9 mouse cellular contexts compared by ENCODE assay signal in genomic region chr8:22039468-22040152, GRCm38 (mm10). TPM values are rescaled to one million over a fixed set of nuclear protein-coding genes. Genes with fewer than 3 reads are reported as not detected.
A peak's percentile ranks its signal among the peaks of the same experiment; 100 is the strongest.
DNase-seq lines count a peak whose midpoint lies in the region; ATAC-seq and TF ChIP-seq lines count a peak whose summit lies in the region.
"Had no signal": no experiment of that assay in that cellular context is flagged by ENCODE, and none has a peak within 500 bp of the region (broad histone marks: within the 10 kb centered on the region; RNA-seq: fewer than 3 reads in every experiment).

No protein-coding gene starts in this region.

- peak; percentile 21 for DNase-seq in embryo, embryonic 11 days
- DNase-seq in embryo, embryonic 10.5 days (ENCODE audit: low spot score) = no peak
- peak; percentile 29 for DNase-seq in embryonic facial prominence, embryonic 10.5 days (ENCODE audit: low spot score)
- DNase-seq in liver, adult 2 months (ENCODE audit: extremely low read depth, low read depth, low spot score) = peak; percentile 70
- peak; percentile 13 for DNase-seq in midbrain, embryonic 14.5 days
- DNase-seq in ovary, postnatal 10 days (ENCODE audit: low spot score) = no peak
- DNase-seq: adrenal gland, postnatal 14 days had no signal

- peak overlapping the region; percentile 45 for H3K9ac ChIP-seq in liver, adult 2 months (ENCODE audit: low read depth, low read length)
- H3K9ac ChIP-seq in midbrain, embryonic 14.5 days (replicated peaks; ENCODE audit: low read length) = no peak overlapping the region; the same call in 1 of the 2 replicates

- peak overlapping the region; percentile 44; the same call in 1 of the 2 replicates for H3K27ac ChIP-seq in embryonic facial prominence, embryonic 10.5 days (replicated peaks)
- peak overlapping the region; percentile 30 for H3K27ac ChIP-seq in liver, adult 2 months (replicated peaks; ENCODE audit: insufficient read depth, low read depth, low read length)
- no peak overlapping the region for H3K27ac ChIP-seq in midbrain, embryonic 14.5 days (replicated peaks; ENCODE audit: low read depth, low read length)

- H3K9me3 ChIP-seq in embryonic facial prominence, embryonic 10.5 days = no peaks in the 10 kb centered on the region
- no peaks in the 10 kb centered on the region for H3K9me3 ChIP-seq in midbrain, embryonic 14.5 days (ENCODE audit: control insufficient read depth, low read length)

- H3K27me3 ChIP-seq in embryonic facial prominence, embryonic 10.5 days (replicated peaks; ENCODE audit: low read depth, poor library complexity, severe bottlenecking) = peaks cover 9% of the 10 kb centered on the region; the same call in 1 of the 2 replicates
- no peaks in the 10 kb centered on the region for H3K27me3 ChIP-seq in liver, adult 2 months (ENCODE audit: control insufficient read depth, insufficient read depth, low read length)
- no peaks in the 10 kb centered on the region for H3K27me3 ChIP-seq in midbrain, embryonic 14.5 days (ENCODE audit: control insufficient read depth, insufficient read depth, low read length)

- no peak for TF ChIP-seq POLR2A in liver, adult 2 months (IDR thresholded peaks at IDR 0.05; ENCODE audit: extremely low read depth, insufficient read depth, low read length)

- H3K36me3 ChIP-seq in embryonic facial prominence, embryonic 10.5 days (replicated peaks) = no peaks in the 10 kb centered on the region
- no peaks in the 10 kb centered on the region for H3K36me3 ChIP-seq in liver, adult 2 months (ENCODE audit: control insufficient read depth, insufficient read depth, low read length)
- no peaks in the 10 kb centered on the region for H3K36me3 ChIP-seq in midbrain, embryonic 14.5 days (ENCODE audit: control insufficient read depth, insufficient read depth, low read length)

- no peak for TF ChIP-seq CTCF in liver, adult 2 months (IDR thresholded peaks at IDR 0.05; ENCODE audit: low read depth, low read length)

- 9% methylated on average over 15 of the region's 15 CpGs for WGBS in embryonic facial prominence, embryonic 10.5 days
- WGBS in liver, adult 2 months = 3% methylated on average over 15 of the region's 15 CpGs
- 11% methylated on average over 15 of the region's 15 CpGs for WGBS in midbrain, embryonic 14.5 days

- H3K4me1 ChIP-seq in embryonic facial prominence, embryonic 10.5 days = peaks cover 24% of the 10 kb centered on the region
- peaks cover 24% of the 10 kb centered on the region for H3K4me1 ChIP-seq in liver, adult 2 months (ENCODE audit: control insufficient read depth, insufficient read depth, low read length)
- H3K4me1 ChIP-seq in midbrain, embryonic 14.5 days (ENCODE audit: control insufficient read depth, insufficient read depth, low read length) = 0 out of 2 replicates have a peak, but pooled peaks cover 2% of the 10 kb centered on the region

- peaks cover 21% of the 10 kb centered on the region; the same call in 1 of the 2 replicates for H3K79me2 ChIP-seq in liver, adult 2 months (ENCODE audit: control insufficient read depth, insufficient read depth, low read length)

- H3K4me3 ChIP-seq in embryonic facial prominence, embryonic 10.5 days = peak overlapping the region; percentile 12; the same call in 1 of the 2 replicates
- H3K4me3 ChIP-seq in liver, adult 2 months (ENCODE audit: insufficient read depth, low read depth, low read length) = peak overlapping the region; percentile 38
- no peak overlapping the region for H3K4me3 ChIP-seq in midbrain, embryonic 14.5 days (replicated peaks; ENCODE audit: low read depth, low read length)

- ATAC-seq in midbrain, embryonic 14.5 days (ENCODE audit: low FRiP score, low TSS enrichment) = no peak
- ATAC-seq in megakaryocyte progenitor cell, adult 5-6 weeks (replicated peaks; ENCODE audit: poor library complexity) = no peak
- ATAC-seq in frontal cortex, adult (ENCODE audit: low TSS enrichment) = no peak

- peak overlapping the region; percentile 31 for H3K4me2 ChIP-seq in midbrain, embryonic 14.5 days (ENCODE audit: low read length)

RNA-seq across cellular contexts. Expression of gene Atp7b, which starts 20.5 kb away (rescaled TPM):
- 1.9 and 2.1 TPM in 2 replicates for polyA plus RNA-seq in embryonic facial prominence, embryonic 10.5 days (2016; fragmentation: Nextera tagmentation; extraction: Ambion mirVana)
- total RNA-seq in liver, adult 2 months (2014; rRNA removed) = 9.8 and 14.5 TPM in 2 replicates
- 10.7 and 12.5 TPM in 2 replicates for polyA plus RNA-seq in liver, adult 2 months (2012; rRNA removed)
- polyA plus RNA-seq in midbrain, embryonic 14.5 days (2014; fragmentation: Nextera tagmentation; extraction: Ambion mirVana) = 1.5 TPM in 2 replicates
- 3.6 and 5.1 TPM in 2 replicates for total RNA-seq in megakaryocyte progenitor cell, adult 5-6 weeks (2015)
- 2.1 and 3.9 TPM in 2 replicates for total RNA-seq in megakaryocyte progenitor cell, adult 5-6 weeks (2017)

RNA-seq across cellular contexts. Expression of gene Alg11, which starts 20.9 kb away (rescaled TPM):
- 41.7 and 45.1 TPM in 2 replicates for polyA plus RNA-seq in embryonic facial prominence, embryonic 10.5 days (2016; fragmentation: Nextera tagmentation; extraction: Ambion mirVana)
- 15.2 and 22.2 TPM in 2 replicates for total RNA-seq in liver, adult 2 months (2014; rRNA removed)
- 4.8 and 11.6 TPM in 2 replicates for polyA plus RNA-seq in liver, adult 2 months (2012; rRNA removed)
- 27.0 and 37.3 TPM in 2 replicates for polyA plus RNA-seq in midbrain, embryonic 14.5 days (2014; fragmentation: Nextera tagmentation; extraction: Ambion mirVana)
- total RNA-seq in megakaryocyte progenitor cell, adult 5-6 weeks (2015) = 11.2 and 11.8 TPM in 2 replicates
- total RNA-seq in megakaryocyte progenitor cell, adult 5-6 weeks (2017) = 11.4 and 15.4 TPM in 2 replicates

Comparison
In these comparisons a context has a peak if more than half of its experiments do, and no peak if none do; other contexts are left out.
1. DNase-seq: peak in embryo, embryonic 11 days (single experiment), embryonic facial prominence, embryonic 10.5 days (single experiment), liver, adult 2 months (single experiment) and midbrain, embryonic 14.5 days (single experiment); none in embryo, embryonic 10.5 days (single experiment) and ovary, postnatal 10 days (single experiment).